ENCODE assay signal across 23 mouse cellular contexts in the genomic region with DNA sequence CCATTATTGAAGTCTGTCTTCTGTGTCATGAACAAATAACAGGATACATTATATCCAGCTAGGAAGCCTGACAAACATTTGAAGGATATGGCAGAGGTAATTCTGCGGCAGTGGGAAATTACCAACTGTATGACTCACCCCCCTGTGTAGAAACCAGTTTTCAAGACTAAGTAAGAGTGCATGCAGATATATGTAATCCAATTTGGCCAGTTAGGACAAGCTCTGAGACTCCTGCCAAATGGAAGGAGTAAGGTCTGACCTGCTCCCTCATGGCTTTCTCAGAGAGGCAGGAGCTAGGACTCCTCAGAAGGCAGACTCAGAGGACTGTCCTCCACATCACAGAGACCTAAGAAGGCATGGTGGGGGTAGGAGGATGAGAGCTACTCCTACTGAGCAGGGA. TPM values are rescaled to one million over a fixed set of nuclear protein-coding genes. Genes with fewer than 3 reads are reported as not detected.
DNase-seq lines count a peak whose midpoint lies in the region; ATAC-seq and TF ChIP-seq lines count a peak whose summit lies in the region.
"Had no signal": no experiment of that assay in that cellular context is flagged by ENCODE, and none has a peak within 500 bp of the region (broad histone marks: within the 10 kb centered on the region; RNA-seq: fewer than 3 reads in every experiment).

No protein-coding gene starts in this region.

- H3K4me2 ChIP-seq in kidney, embryonic 16.5 days (replicated peaks; ENCODE audit: low read depth, low read length), result no peak overlapping the region
- H3K4me2 ChIP-seq: heart, embryonic 11.5 days; hindbrain, embryonic 13.5 days had no signal

- H3K4me3 ChIP-seq in kidney, embryonic 16.5 days (ENCODE audit: low read length), result no peak overlapping the region
- no peak overlapping the region for H3K4me3 ChIP-seq in kidney, adult 2 months (ENCODE audit: insufficient read depth, low read depth, low read length)
- H3K4me3 ChIP-seq: gastrocnemius, adult 2 months; hindbrain, embryonic 10.5 days; hindbrain, embryonic 13.5 days had no signal

- DNase-seq in urinary bladder, postnatal 14 days (ENCODE audit: low spot score), result peak; percentile 16
- no peak for DNase-seq in urinary bladder, postnatal 4 days (ENCODE audit: low spot score in 2 of 2)
- peak; percentile 55 for DNase-seq in 416B (ENCODE audit: low read depth)
- DNase-seq in NIH3T3 (ENCODE audit: low read depth), result peak; percentile 82
- peak; percentile 81 for DNase-seq in gonadal fat pad, adult 2 months (ENCODE audit: low read depth)
- DNase-seq in kidney, adult 2 months, result no peak
- DNase-seq: adrenal gland, adult 8-10 months; adrenal gland, postnatal 25 days; cerebellum, adult 11-12 months; cerebellum, adult 9-10 months; cerebellum, postnatal 14 days; forebrain, postnatal 0 days; gastrocnemius, adult 2 months; gastrocnemius, postnatal 14 days; heart, postnatal 36 days had no signal

- no peak for ATAC-seq in kidney, embryonic 16.5 days (ENCODE audit: low FRiP score, low TSS enrichment)
- ATAC-seq in inflammation-experienced regulatory T-cells, adult 6 months, result no peak
- ATAC-seq: forebrain, embryonic 14.5 days; forebrain, postnatal 0 days; hindbrain, embryonic 16.5 days; intestine, embryonic 16.5 days had no signal

- H3K36me3 ChIP-seq in kidney, embryonic 16.5 days (ENCODE audit: insufficient read depth, low read length), result no peaks in the 10 kb centered on the region
- H3K36me3 ChIP-seq in kidney, adult 2 months (ENCODE audit: control insufficient read depth, insufficient read depth, low read length), result no peaks in the 10 kb centered on the region
- H3K36me3 ChIP-seq: hindbrain, embryonic 10.5 days; hindbrain, embryonic 13.5 days had no signal

- no peak for TF ChIP-seq CTCF in kidney, adult 2 months (conservative IDR thresholded peaks at IDR 0.05; ENCODE audit: insufficient read depth, insufficient read length, low read depth, low read length)

- no peak for TF ChIP-seq POLR2A in kidney, adult 2 months (IDR thresholded peaks at IDR 0.05; ENCODE audit: low read depth, low read length)

- no peaks in the 10 kb centered on the region for H3K27me3 ChIP-seq in kidney, embryonic 16.5 days (ENCODE audit: insufficient read depth, low read length)
- no peaks in the 10 kb centered on the region for H3K27me3 ChIP-seq in kidney, adult 2 months (replicated peaks; ENCODE audit: control insufficient read depth, insufficient read depth, low read length)
- H3K27me3 ChIP-seq: hindbrain, embryonic 13.5 days had no signal

- no peak overlapping the region for H3K9ac ChIP-seq in kidney, embryonic 16.5 days (replicated peaks; ENCODE audit: low read length)
- H3K9ac ChIP-seq: forebrain, postnatal 0 days; hindbrain, embryonic 13.5 days had no signal

- no peaks in the 10 kb centered on the region for H3K4me1 ChIP-seq in kidney, embryonic 16.5 days (ENCODE audit: insufficient read depth, low read length)
- no peaks in the 10 kb centered on the region for H3K4me1 ChIP-seq in kidney, adult 2 months (ENCODE audit: control insufficient read depth, insufficient read depth, low read length)

- no peaks in the 10 kb centered on the region for H3K9me3 ChIP-seq in kidney, embryonic 16.5 days (ENCODE audit: low read length)
- H3K9me3 ChIP-seq: hindbrain, embryonic 10.5 days; hindbrain, embryonic 13.5 days had no signal

- 70% methylated on average over 1 of the region's 1 CpGs for WGBS in kidney, embryonic 16.5 days
- WGBS in kidney, adult 2 months, result 84% methylated on average over 1 of the region's 1 CpGs

- no peak overlapping the region for H3K27ac ChIP-seq in kidney, embryonic 16.5 days (ENCODE audit: low read length)
- no peak overlapping the region for H3K27ac ChIP-seq in kidney, adult 2 months (ENCODE audit: insufficient read depth, low read depth, low read length)
- H3K27ac ChIP-seq: gastrocnemius, adult 2 months; hindbrain, embryonic 10.5 days; hindbrain, embryonic 13.5 days had no signal

RNA-seq across cellular contexts. Expression of a gene that starts 57.6 kb away (rescaled TPM):
- polyA plus RNA-seq in gonadal fat pad, adult 2 months (2012; rRNA removed), result 9.3 and 10.6 TPM in 2 replicates
- 2.6 and 3.3 TPM in 2 replicates for polyA plus RNA-seq in kidney, embryonic 16.5 days (2015; fragmentation: Nextera tagmentation; extraction: Ambion mirVana)
- under 1 TPM; 0.25 to 0.51 (median 0.35) TPM for polyA plus RNA-seq in inflammation-experienced regulatory T-cells, adult 6 months (2017; shearing (Covaris generic))
- polyA plus RNA-seq in kidney, adult 2 months (2012; rRNA removed), result 76.1 and 90.7 TPM in 2 replicates

Comparison
In these comparisons a context has a peak if more than half of its experiments do, and no peak if none do; other contexts are left out.
1. DNase-seq: peak in urinary bladder, postnatal 14 days (single experiment), 416B (single experiment), NIH3T3 (single experiment) and gonadal fat pad, adult 2 months (single experiment); none in urinary bladder, postnatal 4 days (0 of 2) and kidney, adult 2 months (single experiment).